Mouse (Mus musculus): ENCODE data around the gene 3110082J24Rik.
A peak's percentile ranks its signal among the peaks of the same experiment; 100 is the strongest.

Gene 3110082J24Rik

DNA sequence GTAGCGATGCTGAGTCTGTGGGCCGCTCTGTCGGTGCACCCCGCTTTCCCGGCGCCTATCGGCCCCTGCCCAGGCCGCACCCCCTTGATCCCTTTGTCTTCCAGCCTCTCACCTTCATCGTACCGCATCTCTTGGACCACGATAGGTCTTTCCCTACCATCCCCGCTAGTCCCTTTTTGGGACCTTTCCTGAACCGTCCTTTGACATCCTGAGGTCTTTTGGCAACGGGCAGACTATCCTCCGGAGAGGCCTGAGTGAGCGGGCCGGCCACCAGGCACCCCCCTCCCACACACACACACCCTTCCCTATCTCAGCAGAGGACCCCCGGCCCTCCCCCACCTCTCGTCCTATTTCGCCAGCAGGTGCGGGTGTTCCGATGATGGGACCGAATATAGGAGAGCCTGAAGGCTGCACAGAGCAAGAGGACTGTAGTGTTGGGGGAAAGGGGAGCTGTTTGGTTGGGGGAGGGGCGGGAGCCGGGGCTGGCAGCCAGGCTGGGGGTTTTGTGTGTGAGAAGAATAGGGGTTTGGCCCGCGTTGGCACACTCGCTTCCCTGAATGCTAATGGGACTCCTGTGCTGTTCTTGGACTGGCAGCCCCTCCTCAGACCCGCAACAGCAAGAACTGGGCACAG is at the start of gene 3110082J24Rik:
TSS of gene 3110082J24Rik (minus strand) at position 419 of the 633 bp plus-strand sequence.
- no peak for DNase-seq (ENCODE audit: low spot score)

DNA sequence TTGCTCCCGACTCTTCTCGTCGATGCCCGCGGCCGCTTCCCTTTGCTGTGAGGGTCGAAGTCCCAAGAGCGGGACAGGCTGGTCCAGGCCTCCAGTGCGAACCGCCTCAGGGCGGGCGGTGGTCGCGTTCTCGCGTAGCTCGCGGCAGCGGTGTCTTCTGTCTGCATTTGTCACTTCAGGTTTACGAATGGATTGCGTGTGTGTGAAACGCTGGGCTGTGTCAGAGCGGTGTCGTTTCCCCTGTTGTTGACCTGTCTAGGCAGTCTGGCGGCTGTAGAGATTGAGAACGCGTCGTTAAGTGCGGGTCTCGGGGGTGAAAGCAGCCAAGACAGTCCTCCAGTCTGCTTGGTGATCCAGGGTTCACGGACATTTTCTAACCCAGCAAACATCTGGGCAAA is 49.5 kb upstream of the 3110082J24Rik start:
- no peak for DNase-seq (ENCODE audit: low spot score)

- peak; percentile 94 for DNase-seq (ENCODE audit: low spot score)
These were observed 48.8 kb upstream of the 3110082J24Rik start, which contains the start of the genes Hadha and Hadhb for GRCm38 (mm10) chr5:30154474-30155394. Gene Hadha (minus strand): TSS chr5:30155162. Gene Hadhb (plus strand): TSS chr5:30155248.

GRCm38 (mm10) chr5:30154013-30154412 is 48.1 kb upstream of the 3110082J24Rik start:
- DNase-seq (ENCODE audit: low spot score), result no peak

DNA sequence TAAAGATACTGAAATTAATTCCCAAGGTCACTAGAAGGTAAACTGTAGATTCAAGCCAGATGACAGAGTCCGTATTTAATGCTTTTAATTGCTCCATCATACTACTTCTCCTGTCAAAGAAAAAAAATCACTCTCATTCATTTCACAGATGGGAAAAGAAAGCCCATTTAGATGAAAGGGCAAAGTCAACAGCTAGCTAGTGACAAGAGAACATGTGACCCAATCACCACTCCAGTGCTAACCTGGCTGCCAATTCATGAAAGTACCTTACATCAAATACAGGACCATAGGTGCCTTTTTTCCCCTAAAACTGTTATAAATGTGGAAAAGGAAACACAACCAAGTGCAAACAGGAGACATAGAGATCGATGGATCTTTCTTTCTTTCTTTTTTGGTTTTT is 47.3 kb upstream of the 3110082J24Rik start:
- DNase-seq (ENCODE audit: low spot score), result no peak

- no peak for DNase-seq (ENCODE audit: low spot score)
These were observed 46.5 kb upstream of the 3110082J24Rik start for GRCm38 (mm10) chr5:30152413-30152812.

- DNase-seq (ENCODE audit: low spot score), result no peak
These were observed 46.1 kb upstream of the 3110082J24Rik start for GRCm38 (mm10) chr5:30152007-30152406.

DNA sequence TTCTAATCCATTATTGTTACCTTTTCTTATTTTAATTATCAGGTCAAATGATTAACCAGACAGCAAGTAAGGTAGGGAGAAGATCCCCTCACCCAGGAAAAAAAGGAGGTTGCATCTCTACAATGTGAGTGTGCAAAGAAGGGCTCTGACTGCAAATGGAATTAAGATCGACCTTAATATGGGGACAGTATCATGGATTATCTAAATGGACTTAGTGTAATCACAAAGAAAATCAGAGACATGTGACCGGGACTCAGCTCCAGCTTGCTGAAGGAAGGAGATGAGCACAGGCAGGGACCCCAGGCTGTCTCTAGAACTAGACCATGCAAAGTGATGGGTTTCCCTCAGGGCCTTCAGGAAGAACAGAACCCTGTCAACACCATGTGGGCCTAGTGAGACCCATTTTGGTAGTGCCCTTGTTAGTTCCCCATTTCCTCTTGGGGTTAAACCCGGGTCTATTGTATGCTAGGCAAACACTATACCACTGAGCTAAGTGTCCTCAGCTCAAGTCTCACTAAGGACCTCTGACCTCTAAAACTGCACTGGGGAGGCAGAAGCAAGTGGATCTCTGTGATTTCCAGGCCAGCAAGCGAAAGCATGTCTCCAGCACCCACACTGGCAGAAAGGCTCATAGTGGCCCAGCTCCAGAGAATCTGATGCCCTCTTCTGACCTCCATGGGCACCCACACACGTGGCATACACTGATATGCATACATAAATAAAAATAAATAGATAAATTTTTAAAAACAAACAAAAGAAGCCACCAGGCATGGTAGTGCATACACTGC is 42.4 kb upstream of the 3110082J24Rik start:
- no peak for DNase-seq (ENCODE audit: low spot score)

- DNase-seq (ENCODE audit: low spot score), result no peak
These were observed 40.6 kb upstream of the 3110082J24Rik start for GRCm38 (mm10) chr5:30146526-30146925.

DNA sequence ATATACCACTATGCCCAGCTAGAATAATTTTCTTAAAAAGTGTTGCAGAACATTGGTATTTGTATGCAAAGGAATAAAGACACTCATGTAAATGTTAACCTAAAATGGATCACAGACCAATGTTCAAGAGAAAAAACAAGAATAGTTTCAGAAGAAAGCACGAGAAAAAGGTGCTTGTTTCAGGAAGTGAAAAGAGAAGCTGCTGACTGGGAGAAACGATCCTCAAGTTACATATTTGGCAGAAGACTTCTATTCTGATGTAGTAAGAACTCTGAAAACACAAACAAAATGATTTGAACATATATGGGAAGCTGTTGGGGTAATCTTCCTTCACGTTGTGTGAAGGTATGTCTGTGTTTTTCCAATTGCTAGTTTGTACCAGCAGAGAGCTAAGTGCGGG is 32.3 kb upstream of the 3110082J24Rik start:
- DNase-seq (ENCODE audit: low spot score), result no peak

GRCm38 (mm10) chr5:30137271-30137670 is 31.4 kb upstream of the 3110082J24Rik start:
- no peak for DNase-seq (ENCODE audit: low spot score)

- no peak for DNase-seq (ENCODE audit: low spot score)
These were observed 29.9 kb upstream of the 3110082J24Rik start for GRCm38 (mm10) chr5:30135711-30136231.

- no peak for DNase-seq (ENCODE audit: low spot score)
These were observed 26.3 kb upstream of the 3110082J24Rik start for GRCm38 (mm10) chr5:30132173-30132572.

- no peak for DNase-seq (ENCODE audit: low spot score)
These were observed 25.4 kb upstream of the 3110082J24Rik start for GRCm38 (mm10) chr5:30131246-30131645.

DNA sequence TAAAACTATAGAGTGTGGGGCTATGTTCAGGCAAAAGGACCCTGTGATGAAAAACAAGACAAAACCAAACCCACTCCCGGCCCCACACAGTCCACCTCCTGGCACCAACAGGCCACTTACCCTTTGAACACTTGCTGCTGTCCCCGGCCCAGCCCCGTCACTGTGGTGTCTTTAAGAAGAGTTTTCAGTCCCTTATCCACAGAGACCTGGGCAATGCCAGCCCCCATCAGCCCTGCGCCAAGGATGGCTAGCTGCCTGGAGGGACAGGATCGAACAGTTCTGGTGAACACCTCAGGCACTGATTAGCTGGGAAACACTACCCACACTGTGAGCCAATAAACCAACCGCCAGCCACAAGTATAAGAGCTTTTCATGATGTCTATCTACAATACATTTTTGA is 22.8 kb upstream of the 3110082J24Rik start:
- DNase-seq (ENCODE audit: low spot score), result no peak

GRCm38 (mm10) chr5:30127921-30128597 is 22.2 kb upstream of the 3110082J24Rik start:
- no peak for DNase-seq (ENCODE audit: low spot score)

DNA sequence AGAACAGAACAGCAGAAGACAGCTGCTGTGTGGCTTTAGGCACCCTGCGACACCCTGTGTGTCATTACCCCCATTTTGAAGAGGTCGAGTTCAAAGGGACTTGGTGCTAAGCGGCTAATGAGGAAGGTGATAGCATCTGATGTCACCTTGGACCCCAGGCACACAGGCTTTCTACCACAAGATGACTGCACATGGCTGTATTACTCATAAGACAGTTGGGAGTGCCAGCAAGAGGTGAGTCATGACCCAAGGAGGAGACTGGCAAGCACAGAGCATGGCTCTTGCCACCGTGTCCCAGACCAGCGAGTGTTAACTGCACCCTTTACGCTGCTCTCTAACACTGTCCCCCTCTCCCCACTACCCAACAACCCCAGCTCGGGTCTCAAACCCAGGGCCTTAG is 20.9 kb upstream of the 3110082J24Rik start:
- DNase-seq (ENCODE audit: low spot score), result no peak

- no peak for DNase-seq (ENCODE audit: low spot score)
These were observed 19.7 kb upstream of the 3110082J24Rik start for GRCm38 (mm10) chr5:30125587-30125986.

DNA sequence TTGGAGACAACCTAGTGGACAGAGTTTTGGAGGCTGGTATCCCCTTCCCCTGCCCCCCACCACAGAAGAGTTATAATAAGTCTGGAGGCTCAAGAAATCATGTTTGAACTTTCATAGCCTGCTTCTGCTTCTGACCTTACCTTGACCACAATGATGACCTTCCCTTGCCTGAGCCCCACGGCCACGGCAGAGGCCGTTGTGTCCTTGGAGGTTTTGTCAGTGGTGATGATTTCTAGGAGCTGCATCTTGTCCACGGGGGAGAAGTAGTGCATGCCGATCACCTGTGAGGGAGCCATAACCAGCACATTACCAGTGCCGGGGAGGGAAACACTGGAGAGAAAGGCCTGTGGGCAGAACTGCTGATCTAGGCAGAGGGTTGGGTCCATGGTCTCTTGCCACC is 16.6 kb upstream of the 3110082J24Rik start:
- DNase-seq (ENCODE audit: low spot score), result no peak

DNA sequence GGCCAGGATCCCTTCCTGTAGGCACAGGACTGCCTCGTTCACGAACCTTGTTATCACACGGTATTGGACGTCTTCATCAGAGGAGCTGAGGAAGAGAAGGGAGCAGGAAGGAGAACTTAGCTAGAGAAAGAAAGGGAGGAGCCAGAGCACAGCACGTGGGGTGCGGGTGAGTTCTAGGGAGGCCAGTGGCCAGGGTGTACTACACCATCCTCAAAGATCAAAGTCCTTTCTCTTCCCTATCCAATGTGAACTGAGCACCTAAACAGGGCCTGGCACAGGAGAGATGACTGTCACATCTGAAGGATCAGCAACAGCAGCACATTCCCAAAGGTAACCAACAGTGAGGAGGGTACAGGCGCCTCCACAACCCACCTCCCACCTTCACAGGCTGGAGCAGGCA is 14.2 kb upstream of the 3110082J24Rik start:
- DNase-seq (ENCODE audit: low spot score), result no peak

DNA sequence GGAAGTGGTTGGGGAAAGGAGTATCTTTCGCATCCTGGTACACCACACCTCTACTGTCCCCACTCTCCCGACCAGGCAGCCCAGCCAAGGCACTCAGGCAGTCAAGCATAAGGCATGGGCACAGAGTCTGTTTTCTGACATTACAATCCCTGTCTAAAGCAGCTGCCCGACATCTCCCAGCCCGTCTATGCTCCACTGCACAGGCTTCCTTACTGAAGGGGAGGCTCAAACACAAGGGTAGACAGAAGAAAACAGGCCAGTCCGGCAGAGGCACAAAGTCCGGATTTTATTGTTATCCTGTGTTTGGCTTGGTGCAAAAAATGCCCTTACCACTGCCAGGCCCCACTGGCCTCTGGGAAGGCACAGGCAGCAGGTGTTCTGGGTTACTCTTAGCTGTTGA is 13.3 kb upstream of the 3110082J24Rik start:
- DNase-seq (ENCODE audit: low spot score), result no peak

DNA sequence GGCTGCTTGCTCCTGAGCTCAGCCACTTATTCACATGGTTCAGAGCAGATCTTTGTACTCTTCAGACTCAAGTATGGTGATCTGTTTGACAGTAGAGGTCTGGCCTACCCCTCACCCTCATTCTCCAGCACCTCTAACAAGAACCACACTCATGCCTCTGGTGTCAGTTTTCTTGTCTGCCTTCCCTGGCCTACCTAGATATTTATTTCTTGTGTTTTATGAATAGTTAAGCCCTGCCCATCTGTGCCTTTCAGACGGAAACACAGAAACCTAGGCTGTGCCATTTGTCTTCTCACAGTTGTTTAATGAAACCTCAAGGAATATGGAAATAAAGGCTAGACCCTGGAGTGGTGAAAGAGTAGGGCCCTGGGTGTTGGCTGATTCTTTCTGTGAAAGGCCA is 12.1 kb upstream of the 3110082J24Rik start:
- DNase-seq (ENCODE audit: low spot score), result no peak
